Mouse (Mus musculus): Measurements from ENCODE around the gene Gm6217.
"Not testable (repeated sequence)": the region's sequence is repeated elsewhere in the genome, so short reads cannot be mapped to it uniquely, and the experiment has no call there.

Gene Gm6217

GRCm38 (mm10) chr1:82931326-82931725, at the start of gene Gm6217:
TSS of gene Gm6217 (minus strand) at chr1:82931399.
- not testable (repeated sequence) for DNase-seq (ENCODE audit: low spot score in 2 of 2)

- no peak for DNase-seq (ENCODE audit: low spot score in 2 of 2)
Observed at GRCm38 (mm10) chr1:82977840-82978239, 46.6 kb upstream of the Gm6217 start.

- DNase-seq (ENCODE audit: low spot score in 2 of 2) = peak; percentile 8 to 32
Observed at GRCm38 (mm10) chr1:82975750-82976149, 44.6 kb upstream of the Gm6217 start.

GRCm38 (mm10) chr1:82974342-82974741, 43.1 kb upstream of the Gm6217 start:
- no peak for DNase-seq (ENCODE audit: low spot score in 2 of 2)

GRCm38 (mm10) chr1:82973901-82974300, 42.7 kb upstream of the Gm6217 start:
- peak; percentile 2 to 10 for DNase-seq (ENCODE audit: low spot score in 2 of 2)

- DNase-seq (ENCODE audit: low spot score in 2 of 2) = no peak
Observed at GRCm38 (mm10) chr1:82973244-82973643, 42.0 kb upstream of the Gm6217 start.

DNA sequence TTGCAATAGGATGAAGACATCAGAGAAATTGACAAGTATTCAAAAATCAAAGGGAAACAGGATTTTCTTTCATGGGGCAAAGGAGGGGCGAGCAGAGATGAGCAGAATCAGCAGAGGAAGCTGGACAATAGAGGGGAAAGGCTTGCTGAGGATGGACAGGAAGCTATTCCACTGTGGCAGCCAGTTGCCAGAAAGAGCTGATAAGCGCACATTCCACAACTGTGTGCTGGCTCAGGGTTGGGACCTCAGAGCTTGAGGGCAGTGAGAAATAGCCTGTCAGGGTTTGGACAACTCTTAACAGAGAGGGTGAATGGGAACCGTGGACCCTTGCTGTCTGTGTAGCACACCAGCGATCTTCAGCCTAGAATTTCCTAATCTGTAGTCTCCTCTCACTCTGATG, 40.8 kb upstream of the Gm6217 start:
- no peak for DNase-seq (ENCODE audit: low spot score in 2 of 2)

DNA sequence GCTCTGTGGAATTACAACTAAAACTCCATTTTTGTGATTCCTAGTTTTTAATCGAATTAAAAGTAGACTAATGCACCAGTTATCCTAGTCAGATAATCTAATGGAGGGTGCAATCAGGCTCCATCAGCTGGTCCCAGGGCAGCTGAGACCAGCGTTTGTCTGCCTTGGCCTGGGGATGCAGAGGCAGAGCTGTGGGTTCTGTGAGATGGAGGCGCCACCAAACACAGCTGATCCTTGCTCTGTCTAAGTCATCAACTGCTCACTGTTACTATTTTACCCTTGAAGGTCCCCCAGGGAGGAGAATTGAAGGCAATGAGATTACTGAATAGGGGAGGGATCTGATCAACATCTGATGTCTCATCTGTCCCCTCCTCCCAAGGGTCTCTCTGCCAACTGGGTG, 35.2 kb upstream of the Gm6217 start:
- no peak for DNase-seq (ENCODE audit: low spot score in 2 of 2)

DNA sequence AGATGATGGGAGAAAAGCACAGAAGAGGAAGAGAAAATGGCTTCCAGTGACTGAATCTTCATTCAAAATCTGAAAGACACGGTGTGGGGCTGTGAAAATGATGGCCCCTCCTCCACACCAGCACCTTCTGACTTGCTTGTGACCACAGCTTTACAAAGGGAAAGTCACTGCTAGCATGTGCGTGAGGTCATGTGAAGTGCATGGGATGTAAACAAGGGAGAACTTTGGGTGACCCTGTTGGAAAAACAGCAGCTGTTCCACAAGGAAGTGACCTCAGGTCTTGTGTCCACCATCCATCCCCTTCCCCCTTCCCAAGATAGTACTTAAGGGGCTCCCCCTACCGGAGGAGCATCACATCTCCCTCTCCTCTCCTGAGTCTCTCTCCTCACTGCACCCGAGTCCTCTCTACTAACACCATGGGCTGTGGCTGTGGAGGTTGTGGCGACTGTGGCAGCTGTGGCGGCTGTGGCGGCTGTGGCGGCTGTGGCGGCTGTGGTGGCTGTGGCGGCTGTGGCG, 28.7 kb upstream of the Gm6217 start, which contains the start of gene Gm47955:
Gene Gm47955, plus strand, starts transcription at position 417 of the 516 bp plus-strand sequence.
- no peak for DNase-seq (ENCODE audit: low spot score in 2 of 2)

DNA sequence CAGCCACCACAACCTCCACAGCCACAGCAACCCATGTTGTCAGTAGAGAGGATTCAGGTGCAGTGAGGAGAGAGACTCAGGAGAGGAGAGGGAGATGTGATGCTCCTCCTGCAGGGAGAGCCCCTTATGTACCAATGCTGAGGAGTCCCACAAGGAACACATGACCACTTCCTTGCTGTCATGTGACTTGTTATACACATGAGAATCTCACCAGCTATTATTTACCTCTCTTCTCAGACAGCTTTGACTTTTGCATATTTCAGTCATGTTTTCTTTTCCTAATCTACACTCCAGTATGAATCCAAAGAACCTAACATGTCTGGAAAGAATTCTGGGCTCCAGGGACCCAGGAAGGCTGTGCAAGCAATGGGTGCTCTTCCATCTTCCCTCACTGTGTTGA, 24.7 kb upstream of the Gm6217 start, which contains the start of gene Gm7544:
Gene Gm7544, minus strand, starts transcription at position 101 of the 400 bp plus-strand sequence.
- not testable (repeated sequence) for DNase-seq (ENCODE audit: low spot score in 2 of 2)

GRCm38 (mm10) chr1:82948601-82949000, 17.4 kb upstream of the Gm6217 start:
- no peak for DNase-seq (ENCODE audit: low spot score in 2 of 2)

DNA sequence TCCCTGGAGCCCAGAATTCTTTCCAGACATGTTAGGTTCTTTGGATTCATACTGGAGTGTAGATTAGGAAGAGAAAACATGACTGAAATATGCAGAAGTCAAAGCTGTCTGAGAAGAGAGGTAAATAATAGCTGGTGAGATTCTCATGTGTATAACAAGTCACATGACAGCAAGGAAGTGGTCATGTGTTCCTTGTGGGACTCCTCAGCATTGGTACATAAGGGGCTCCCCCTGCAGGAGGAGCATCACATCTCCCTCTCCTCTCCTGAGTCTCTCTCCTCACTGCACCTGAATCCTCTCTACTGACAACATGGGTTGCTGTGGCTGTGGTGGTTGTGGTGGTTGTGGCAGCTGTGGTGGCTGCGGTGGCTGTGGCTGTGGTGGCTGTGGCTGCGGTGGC, 14.8 kb upstream of the Gm6217 start:
- DNase-seq (ENCODE audit: low spot score in 2 of 2) = not testable (repeated sequence)

- not testable (repeated sequence) for DNase-seq (ENCODE audit: low spot score in 2 of 2)
Observed at GRCm38 (mm10) chr1:82943295-82943694, 12.1 kb upstream of the Gm6217 start, which contains the start of gene A030003K21Rik. TSS of gene A030003K21Rik (minus strand) at chr1:82943388.

DNA sequence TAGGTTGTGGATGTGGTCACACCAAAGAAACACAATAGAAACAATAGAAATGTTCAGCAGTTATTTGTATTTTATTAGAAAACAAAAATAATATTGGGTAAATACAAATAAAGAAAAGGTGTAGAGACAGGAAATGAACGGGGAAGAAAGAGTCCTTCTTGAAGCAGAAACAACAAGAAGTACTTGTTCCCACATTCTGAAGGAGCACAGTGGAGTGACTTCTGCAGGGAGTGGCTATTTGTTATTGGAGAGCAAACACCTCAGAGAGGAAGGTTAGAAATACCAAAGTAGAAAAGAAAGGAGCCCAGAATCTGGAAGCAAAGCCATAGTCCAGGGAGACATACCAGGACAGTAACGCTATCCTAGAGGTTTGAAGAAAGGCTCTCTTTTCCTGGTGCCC, 11.3 kb upstream of the Gm6217 start:
- DNase-seq (ENCODE audit: low spot score in 2 of 2) = not testable (repeated sequence)

DNA sequence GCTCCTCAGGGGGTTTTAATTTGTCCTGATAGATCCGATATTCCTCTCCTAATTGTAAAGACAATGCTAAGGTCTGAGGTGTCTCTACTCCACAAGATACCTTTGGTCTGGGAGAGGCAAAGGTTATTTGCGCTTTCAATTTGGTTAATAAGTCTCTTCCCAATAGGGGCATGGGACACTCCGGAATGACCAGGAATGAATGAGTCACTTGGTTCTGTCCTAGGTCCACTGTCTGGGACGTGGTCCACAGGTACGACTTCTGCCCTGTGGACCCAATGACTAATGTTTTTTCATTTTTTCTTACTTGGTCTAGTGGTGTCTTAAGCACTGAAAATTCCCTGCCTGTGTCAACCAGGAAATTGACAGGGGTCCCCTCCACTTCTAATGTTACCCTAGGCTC, 7.5 kb upstream of the Gm6217 start:
- no peak for DNase-seq (ENCODE audit: low spot score in 2 of 2)

DNA sequence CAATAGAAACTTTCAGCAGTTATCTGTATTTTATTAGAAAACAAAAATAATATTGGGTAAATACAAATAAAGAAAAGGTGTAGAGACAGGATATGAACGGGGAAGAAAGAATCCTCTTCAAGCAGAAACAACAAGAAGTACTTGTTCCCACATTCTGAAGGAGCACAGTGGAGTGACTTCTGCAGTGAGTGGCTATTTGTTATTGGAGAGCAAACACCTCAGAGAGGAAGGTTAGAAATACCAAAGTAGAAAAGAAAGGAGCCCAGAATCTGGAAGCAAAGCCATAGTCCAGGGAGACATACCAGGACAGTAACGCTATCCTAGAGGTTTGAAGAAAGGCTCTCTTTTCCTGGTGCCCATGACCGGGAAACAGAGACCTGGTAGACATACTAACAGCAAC, 641 bp downstream of the Gm6217 start:
- not testable (repeated sequence) for DNase-seq (ENCODE audit: low spot score in 2 of 2)

GRCm38 (mm10) chr1:82924650-82925049, 6.5 kb downstream of the Gm6217 start, which contains the start of gene A030014E15Rik:
TSS of gene A030014E15Rik (plus strand) at chr1:82924917.
- no peak for DNase-seq (ENCODE audit: low spot score in 2 of 2)

- not testable (repeated sequence) for DNase-seq (ENCODE audit: low spot score in 2 of 2)
Observed at GRCm38 (mm10) chr1:82913434-82913833, 17.8 kb downstream of the Gm6217 start.

DNA sequence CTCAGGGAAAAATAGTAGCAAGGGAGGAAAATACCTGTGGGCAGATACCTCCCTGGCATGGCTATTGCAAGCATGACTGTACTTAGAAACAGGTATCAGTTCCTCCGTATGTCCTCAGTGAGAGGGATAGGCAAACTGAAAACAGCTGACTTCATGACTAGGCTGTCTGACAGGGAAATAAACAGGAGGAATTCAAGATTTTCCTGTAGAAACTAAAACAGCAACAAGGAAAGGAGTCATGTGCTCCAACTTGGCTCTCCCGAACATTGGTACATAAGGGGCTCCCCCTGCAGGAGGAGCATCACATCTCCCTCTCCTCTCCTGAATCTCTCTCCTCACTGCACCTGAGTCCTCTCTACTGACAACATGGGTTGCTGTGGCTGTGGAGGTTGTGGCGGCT, 18.2 kb downstream of the Gm6217 start, which contains the start of gene A030005L19Rik:
Gene A030005L19Rik, plus strand, starts transcription at position 301 of the 400 bp plus-strand sequence.
- DNase-seq (ENCODE audit: low spot score in 2 of 2) = no peak

GRCm38 (mm10) chr1:82905886-82906285, 25.3 kb downstream of the Gm6217 start:
- no peak for DNase-seq (ENCODE audit: low spot score in 2 of 2)

GRCm38 (mm10) chr1:82901201-82901600, 30.0 kb downstream of the Gm6217 start:
- no peak for DNase-seq (ENCODE audit: low spot score in 2 of 2)

GRCm38 (mm10) chr1:82900567-82900966, 30.6 kb downstream of the Gm6217 start:
- DNase-seq (ENCODE audit: low spot score in 2 of 2) = peak; percentile 16 to 22

DNA sequence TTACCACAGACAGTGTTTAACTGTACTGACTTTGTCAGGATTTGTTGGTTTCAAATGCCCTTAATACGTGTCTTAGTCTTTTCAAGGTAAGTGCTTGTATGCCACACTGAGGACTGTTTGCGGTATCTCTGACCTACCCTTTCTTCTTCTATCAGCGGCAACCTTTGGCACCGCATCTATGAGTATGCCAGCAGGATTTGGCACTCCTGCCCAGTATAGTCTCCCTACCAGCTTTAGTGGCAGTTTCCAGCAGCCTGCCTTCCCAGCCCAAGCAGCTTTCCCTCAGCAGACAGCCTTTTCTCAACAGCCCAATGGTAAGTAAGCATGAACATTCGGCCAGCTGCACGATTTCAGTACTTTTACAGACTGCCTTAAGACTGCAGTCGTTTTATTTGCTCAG, 37.9 kb downstream of the Gm6217 start:
- no peak for DNase-seq (ENCODE audit: low spot score in 2 of 2)
